Mouse (Mus musculus) midbrain, embryonic 11.5 days (tissue): ENCODE results near the gene Hnf4a. TPM values are rescaled to one million over a fixed set of nuclear protein-coding genes. Genes with fewer than 3 reads are reported as not detected.
A peak's percentile ranks its signal among the peaks of the same experiment; 100 is the strongest.

Experiments used
- ATAC-seq: fragments of 200-750 bp; cut with Nextera tagmentation; 2 replicates; pipeline ENCODE4 v1.8.0; 2017; ENCODE audit warnings: moderate TSS enrichment, moderate library complexity; ENCODE audit not compliant: low FRiP score
- DNase-seq: peaks from one replicate; pipeline ENCODE4 v3.0.0; 2015; ENCODE audit warnings: low spot score; ENCODE audit errors: missing footprints
- H3K27ac ChIP-seq: fragments of 300-500 bp; sonication (generic); 2 replicates; pipeline ENCODE4 v1.5.1; 2014; ENCODE audit warnings: low read depth, low read length
- H3K27me3 ChIP-seq: fragments of 300-500 bp; sonication (generic); 2 replicates; pipeline ENCODE4 v1.6.1; 2014; ENCODE audit warnings: mild to moderate bottlenecking, low read length, moderate library complexity, mixed read lengths; ENCODE audit not compliant: control insufficient read depth, insufficient read depth
- H3K36me3 ChIP-seq: fragments of 300-500 bp; sonication (generic); 2 replicates; pipeline ENCODE4 v1.6.1; 2014; ENCODE audit warnings: mild to moderate bottlenecking, low read length, moderate library complexity, mixed read lengths; ENCODE audit not compliant: control insufficient read depth, insufficient read depth
- H3K4me1 ChIP-seq: fragments of 300-500 bp; sonication (generic); 2 replicates; pipeline ENCODE4 v1.6.1; 2014; ENCODE audit warnings: low read length; ENCODE audit not compliant: control insufficient read depth, insufficient read depth
- H3K4me2 ChIP-seq: fragments of 300-500 bp; sonication (generic); 2 replicates; pipeline ENCODE4 v1.6.1; 2014; ENCODE audit warnings: mild to moderate bottlenecking, moderate library complexity
- H3K4me3 ChIP-seq: fragments of 300-500 bp; sonication (generic); 2 replicates; pipeline ENCODE4 v1.5.1; 2014; ENCODE audit warnings: low read depth, low read length
- H3K9ac ChIP-seq: fragments of 300-500 bp; sonication (generic); 2 replicates; pipeline ENCODE4 v1.6.1; 2014; ENCODE audit warnings: low read length
- H3K9me3 ChIP-seq: fragments of 300-500 bp; sonication (generic); 2 replicates; pipeline ENCODE4 v1.6.1; 2016; ENCODE audit warnings: low read length; ENCODE audit not compliant: control insufficient read depth
- WGBS: fragments of 180-500 bp; shearing (Covaris S2); extraction: QIAGEN DNeasy Blood & Tissue Kit; methylation state at CpG from one replicate; pipeline ENCODE4 v1.1.7; 2014; 5-methylcytosine and 5-hydroxymethylcytosine counted together
- polyA plus RNA-seq: library from polyadenylated mRNA; unstranded; fragments of >200 nt; fragmentation: Nextera tagmentation; extraction: Ambion mirVana; gene quantifications from 2 replicates; pipeline ENCODE4 v1.2.1, GENCODE M21; 2014

The Hnf4a gene
- polyA plus RNA-seq, 1 experiment from 2014 or later = not detected

DNA sequence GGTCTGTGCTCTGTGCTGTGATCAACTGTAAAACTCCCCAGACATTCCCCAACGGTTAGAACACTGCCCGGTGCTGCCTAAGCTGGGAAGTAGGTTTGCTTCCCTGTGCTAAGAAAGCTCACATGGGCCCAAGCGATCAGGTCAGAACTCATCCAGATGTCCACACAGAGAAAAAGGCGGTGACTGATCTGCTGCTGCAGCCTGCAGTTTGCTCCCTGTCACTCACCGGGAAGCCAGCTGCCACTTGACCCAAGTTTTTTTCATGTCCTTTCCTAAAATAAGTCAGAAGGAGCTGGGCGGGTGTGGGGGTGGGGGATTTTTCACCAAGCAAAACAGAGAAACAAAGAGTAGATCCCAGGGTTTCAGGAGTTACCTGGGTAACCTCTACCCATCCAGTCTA, 42.0 kb upstream of the Hnf4a start:
- WGBS = 82% methylated on average over 6 of the region's 6 CpGs
- H3K27me3 ChIP-seq = no peaks in the 10 kb centered on the region
- no peak for ATAC-seq
- H3K36me3 ChIP-seq = peaks cover 3% of the 10 kb centered on the region; the same call in 1 of the 2 replicates
- H3K4me1 ChIP-seq = no peaks in the 10 kb centered on the region
- no peak overlapping the region for H3K9ac ChIP-seq
- no peak for DNase-seq
- no peak overlapping the region for H3K4me2 ChIP-seq
- H3K27ac ChIP-seq = no peak overlapping the region
- H3K4me3 ChIP-seq = no peak overlapping the region
- no peaks in the 10 kb centered on the region for H3K9me3 ChIP-seq

GRCm38 (mm10) chr2:163466771-163467170, 39.8 kb upstream of the Hnf4a start:
- Histone ChIP-seq H3K27me3 (no peaks in the 10 kb centered on the region), H3K9ac (no peak overlapping the region), H3K36me3 (peaks cover 3% of the 10 kb centered on the region; the same call in 1 of the 2 replicates), H3K4me1 (peaks cover 5% of the 10 kb centered on the region), H3K4me3 (no peak overlapping the region), H3K27ac (no peak overlapping the region), H3K9me3 (no peaks in the 10 kb centered on the region), H3K4me2 (no peak overlapping the region)
- DNase-seq = no peak
- 80% methylated on average over 8 of the region's 8 CpGs for WGBS
- ATAC-seq = no peak

- DNase-seq (no peak), ATAC-seq (no peak)
- no peaks in the 10 kb centered on the region for H3K27me3 ChIP-seq
- H3K9ac ChIP-seq = no peak overlapping the region
- no peak overlapping the region for H3K4me3 ChIP-seq
- peaks cover 3% of the 10 kb centered on the region; the same call in 1 of the 2 replicates for H3K36me3 ChIP-seq
- no peak overlapping the region for H3K27ac ChIP-seq
- WGBS = 94% methylated on average over 6 of the region's 6 CpGs
- H3K9me3 ChIP-seq = no peaks in the 10 kb centered on the region
- H3K4me2 ChIP-seq = no peak overlapping the region
- peaks cover 7% of the 10 kb centered on the region for H3K4me1 ChIP-seq
These were observed 39.0 kb upstream of the Hnf4a start for GRCm38 (mm10) chr2:163467585-163467984.

DNA sequence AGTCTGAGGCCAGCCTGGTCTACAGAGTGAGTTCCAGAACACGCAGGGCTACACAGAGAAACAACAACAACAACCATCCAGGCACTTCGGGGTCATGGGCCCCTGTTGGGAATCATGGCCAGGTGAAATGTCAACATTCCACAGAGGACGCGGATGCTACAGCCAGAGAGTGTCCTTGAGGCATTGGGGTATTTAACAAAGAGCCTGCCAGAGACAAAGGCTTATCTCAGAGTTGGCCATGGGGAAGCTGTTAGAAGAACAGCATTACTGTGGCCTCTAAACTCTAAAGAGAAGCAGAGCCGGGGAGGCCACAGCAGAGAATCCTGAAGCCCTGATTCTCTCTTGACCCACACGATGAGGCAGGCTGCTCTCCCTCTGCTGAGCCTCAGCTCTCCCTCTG, 37.7 kb upstream of the Hnf4a start:
- H3K9ac ChIP-seq = no peak overlapping the region
- peaks cover 7% of the 10 kb centered on the region for H3K4me1 ChIP-seq
- no peaks in the 10 kb centered on the region for H3K27me3 ChIP-seq
- H3K9me3 ChIP-seq = no peaks in the 10 kb centered on the region
- H3K27ac ChIP-seq = no peak overlapping the region
- DNase-seq (no peak), ATAC-seq (no peak)
- H3K36me3 ChIP-seq = peaks cover 3% of the 10 kb centered on the region; the same call in 1 of the 2 replicates
- H3K4me3 ChIP-seq = no peak overlapping the region
- H3K4me2 ChIP-seq = no peak overlapping the region
- 90% methylated on average over 6 of the region's 6 CpGs for WGBS

GRCm38 (mm10) chr2:163469711-163470110, 36.9 kb upstream of the Hnf4a start:
- Histone ChIP-seq H3K4me2 (no peak overlapping the region), H3K9me3 (no peaks in the 10 kb centered on the region), H3K9ac (no peak overlapping the region), H3K4me1 (peaks cover 7% of the 10 kb centered on the region), H3K36me3 (peaks cover 3% of the 10 kb centered on the region; the same call in 1 of the 2 replicates), H3K27me3 (no peaks in the 10 kb centered on the region), H3K4me3 (no peak overlapping the region), H3K27ac (no peak overlapping the region)
- no peak for DNase-seq
- WGBS = 95% methylated on average over 15 of the region's 15 CpGs
- no peak for ATAC-seq

GRCm38 (mm10) chr2:163471136-163471535, 35.5 kb upstream of the Hnf4a start:
- peak overlapping the region; percentile 88; the same call in 1 of the 2 replicates for H3K4me2 ChIP-seq
- H3K27ac ChIP-seq = no peak overlapping the region
- peaks cover 7% of the 10 kb centered on the region for H3K4me1 ChIP-seq
- peak overlapping the region; percentile 77; the same call in 1 of the 2 replicates for H3K4me3 ChIP-seq
- no peaks in the 10 kb centered on the region for H3K27me3 ChIP-seq
- H3K36me3 ChIP-seq = peaks cover 3% of the 10 kb centered on the region; the same call in 1 of the 2 replicates
- WGBS = 86% methylated on average over 3 of the region's 3 CpGs
- DNase-seq = no peak
- no peak overlapping the region; the same call in 1 of the 2 replicates for H3K9ac ChIP-seq
- H3K9me3 ChIP-seq = no peaks in the 10 kb centered on the region
- ATAC-seq = no peak

- Histone ChIP-seq H3K4me1 (peaks cover 7% of the 10 kb centered on the region), H3K36me3 (peaks cover 3% of the 10 kb centered on the region; the same call in 1 of the 2 replicates), H3K27me3 (no peaks in the 10 kb centered on the region), H3K27ac (no peak overlapping the region; the same call in 1 of the 2 replicates), H3K4me3 (peak overlapping the region; percentile 77), H3K4me2 (peak overlapping the region; percentile 88), H3K9me3 (no peaks in the 10 kb centered on the region), H3K9ac (peak overlapping the region; percentile 85)
- ATAC-seq (peak; percentile 69; the same call in 1 of the 2 replicates), DNase-seq (no peak)
- 5% methylated on average over 36 of the region's 36 CpGs for WGBS
These were observed 34.7 kb upstream of the Hnf4a start for GRCm38 (mm10) chr2:163471710-163472465.

DNA sequence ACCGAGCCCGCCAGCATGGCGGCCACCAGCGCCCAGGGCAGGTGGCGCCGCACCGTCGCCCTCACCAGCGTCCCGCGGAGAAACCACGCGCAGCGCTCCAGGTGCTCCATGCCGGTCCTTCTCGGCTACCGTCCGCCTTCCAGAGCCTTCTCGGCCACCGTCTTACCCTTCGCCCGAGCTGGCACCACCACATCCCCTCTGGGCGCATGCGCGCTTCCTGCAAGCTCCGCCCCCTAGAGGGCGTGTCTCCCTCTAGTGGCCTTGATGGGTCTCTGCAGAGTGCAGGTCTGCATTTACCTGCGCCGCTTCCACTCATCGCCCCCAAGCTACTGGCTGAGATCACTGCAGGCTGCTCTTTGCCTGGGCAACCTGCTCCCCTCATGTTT, 34.1 kb upstream of the Hnf4a start, which contains the start of gene Fitm2:
TSS of gene Fitm2 (minus strand) at position 164 of the 386 bp plus-strand sequence.
- Histone ChIP-seq H3K9ac (peak within 1 kb of the TSS; percentile 85), H3K4me3 (peak within 1 kb of the TSS; percentile 77), H3K27me3 (no peaks in the 10 kb centered on the region), H3K27ac (no peak within 1 kb of the TSS; the same call in 1 of the 2 replicates), H3K9me3 (no peaks in the 10 kb centered on the region), H3K36me3 (peaks cover 3% of the 10 kb centered on the region; the same call in 1 of the 2 replicates), H3K4me1 (peaks cover 7% of the 10 kb centered on the region), H3K4me2 (peak within 1 kb of the TSS; percentile 88)
- DNase-seq = peak; percentile 100
- ATAC-seq = peak; percentile 96
- WGBS = under 1% methylated on average over 30 of the region's 30 CpGs

GRCm38 (mm10) chr2:163480191-163480825, 26.3 kb upstream of the Hnf4a start:
- Histone ChIP-seq H3K36me3 (no peaks in the 10 kb centered on the region), H3K4me1 (peaks cover 3% of the 10 kb centered on the region), H3K9me3 (no peaks in the 10 kb centered on the region), H3K4me2 (no peak overlapping the region), H3K27me3 (peaks cover 3% of the 10 kb centered on the region), H3K27ac (no peak overlapping the region), H3K4me3 (no peak overlapping the region), H3K9ac (no peak overlapping the region)
- DNase-seq (no peak), ATAC-seq (no peak)
- 51% methylated on average over 18 of the region's 18 CpGs for WGBS
